In genomic region chr16:38431446-38432185, GRCm38 (mm10) we compare ENCODE assay signal across 13 mouse cellular contexts. TPM values are rescaled to one million over a fixed set of nuclear protein-coding genes. Genes with fewer than 3 reads are reported as not detected.
DNase-seq lines count a peak whose midpoint lies in the region; ATAC-seq and TF ChIP-seq lines count a peak whose summit lies in the region.
"Had no signal": no experiment of that assay in that cellular context is flagged by ENCODE, and none has a peak within 500 bp of the region (broad histone marks: within the 10 kb centered on the region; RNA-seq: fewer than 3 reads in every experiment).

No protein-coding gene starts in this region.

- no peaks in the 10 kb centered on the region for H3K79me2 ChIP-seq in MEL (ENCODE audit: control insufficient read depth, insufficient read depth, low read length, poor library complexity)

- H3K4me2 ChIP-seq in kidney, postnatal 0 days (ENCODE audit: low read length) = peak overlapping the region; percentile 31; the same call in 1 of the 2 replicates
- H3K4me2 ChIP-seq in liver, embryonic 15.5 days = peak overlapping the region; percentile 36
- H3K4me2 ChIP-seq: embryonic facial prominence, embryonic 13.5 days; limb, embryonic 12.5 days had no signal

- no peaks in the 10 kb centered on the region for H3K36me3 ChIP-seq in kidney, postnatal 0 days (ENCODE audit: insufficient read depth, low read length)
- H3K36me3 ChIP-seq in MEL (ENCODE audit: control insufficient read depth in 1 of 2, insufficient read depth in 2 of 2, low read length in 2 of 2) = peaks cover 0 to 14% of the 10 kb centered on the region in 2 experiments; a peak in 2 of 4 replicates
- no peaks in the 10 kb centered on the region for H3K36me3 ChIP-seq in liver, embryonic 15.5 days (replicated peaks)
- H3K36me3 ChIP-seq: embryonic facial prominence, embryonic 13.5 days; limb, embryonic 12.5 days had no signal

- no peaks in the 10 kb centered on the region for H3K9me3 ChIP-seq in kidney, postnatal 0 days (replicated peaks; ENCODE audit: low read length)
- H3K9me3 ChIP-seq in MEL (replicated peaks; ENCODE audit: insufficient read depth, low read length) = no peaks in the 10 kb centered on the region
- no peaks in the 10 kb centered on the region for H3K9me3 ChIP-seq in liver, embryonic 15.5 days (replicated peaks)
- H3K9me3 ChIP-seq: embryonic facial prominence, embryonic 13.5 days; limb, embryonic 12.5 days had no signal

- no peak for TF ChIP-seq POLR2A in MEL (IDR thresholded peaks at IDR 0.05; ENCODE audit: control insufficient read depth in 1 of 2, insufficient read depth in 1 of 2, low read depth in 1 of 2, low read length in 2 of 2, poor library complexity in 1 of 2)

- 0 out of 2 replicates have a peak, but pooled peaks cover 6% of the 10 kb centered on the region for H3K4me1 ChIP-seq in kidney, postnatal 0 days (replicated peaks; ENCODE audit: insufficient read depth, low read length)
- peaks cover 0 to 27% of the 10 kb centered on the region in 2 experiments; a peak in 3 of 4 replicates for H3K4me1 ChIP-seq in MEL (ENCODE audit: control insufficient read depth in 1 of 2, insufficient read depth in 2 of 2, low read length in 2 of 2)
- H3K4me1 ChIP-seq in liver, embryonic 15.5 days (replicated peaks) = peaks cover 22% of the 10 kb centered on the region; the same call in 1 of the 2 replicates
- H3K4me1 ChIP-seq: embryonic facial prominence, embryonic 13.5 days had no signal

- no peaks in the 10 kb centered on the region for H3K27me3 ChIP-seq in kidney, postnatal 0 days (ENCODE audit: insufficient read depth, low read length)
- H3K27me3 ChIP-seq in MEL (ENCODE audit: control insufficient read depth in 1 of 2, insufficient read depth in 2 of 2, low read length in 2 of 2) = peaks cover 0 to 2% of the 10 kb centered on the region in 2 experiments; a peak in 1 of 4 replicates
- H3K27me3 ChIP-seq in liver, embryonic 15.5 days = no peaks in the 10 kb centered on the region
- H3K27me3 ChIP-seq: embryonic facial prominence, embryonic 13.5 days; limb, embryonic 12.5 days had no signal

- DNase-seq in kidney, postnatal 0 days (ENCODE audit: low spot score) = no peak
- no peak for DNase-seq in kidney, adult 9 months
- peak; percentile 53 for DNase-seq in MEL (ENCODE audit: low read depth, low spot score)
- peak; percentile 19 to 26 for DNase-seq in heart, adult 9 months (ENCODE audit: low spot score in 2 of 2)
- no peak for DNase-seq in right cerebral cortex, postnatal 4 days
- no peak for DNase-seq in left cerebral cortex, postnatal 4 days
- DNase-seq in cerebellum, adult 9-10 months = no peak
- DNase-seq: cerebellum, postnatal 10 days; forebrain, postnatal 0 days; kidney, adult 11 months had no signal

- H3K27ac ChIP-seq in kidney, postnatal 0 days = no peak overlapping the region
- no peak overlapping the region for H3K27ac ChIP-seq in MEL (ENCODE audit: control insufficient read depth, low read depth, low read length)
- H3K27ac ChIP-seq in liver, embryonic 15.5 days (replicated peaks) = peak overlapping the region; percentile 9; the same call in 1 of the 2 replicates
- H3K27ac ChIP-seq: embryonic facial prominence, embryonic 13.5 days; limb, embryonic 12.5 days had no signal

- 54% methylated on average over 13 of the region's 13 CpGs for whole genome bisulfite sequencing in kidney, postnatal 0 days
- WGBS in liver, embryonic 15.5 days (ENCODE audit: insufficient replicate concordance) = 26% methylated on average over 13 of the region's 13 CpGs

- no peak for TF ChIP-seq CTCF in kidney, postnatal 0 days (IDR thresholded peaks at IDR 0.05; ENCODE audit: low read depth)
- no peak for TF ChIP-seq CTCF in MEL (IDR thresholded peaks at IDR 0.05 in 2 of 3, conservative IDR thresholded peaks at IDR 0.05 in 1 of 3; ENCODE audit: control insufficient read depth in 1 of 3, insufficient read depth in 1 of 3, low read depth in 2 of 3, low read length in 3 of 3, poor library complexity in 1 of 3, severe bottlenecking in 1 of 3)

- no peak overlapping the region for H3K9ac ChIP-seq in kidney, postnatal 0 days (ENCODE audit: low read depth, low read length)
- peak overlapping the region; percentile 13 for H3K9ac ChIP-seq in MEL (ENCODE audit: control insufficient read depth, low read depth, low read length, poor library complexity, severe bottlenecking)
- H3K9ac ChIP-seq in liver, embryonic 15.5 days = peak overlapping the region; percentile 3; the same call in 1 of the 2 replicates
- H3K9ac ChIP-seq: embryonic facial prominence, embryonic 13.5 days; forebrain, postnatal 0 days; limb, embryonic 12.5 days had no signal

- intact Hi-C loops in left cerebral cortex, postnatal 4 days (cut with DNase I) = no loop called here

- TF ChIP-seq RAD21 in MEL (IDR thresholded peaks at IDR 0.05; ENCODE audit: low read depth, low read length) = no peak

- no peak overlapping the region for H3K4me3 ChIP-seq in kidney, postnatal 0 days (replicated peaks; ENCODE audit: low read depth, low read length)
- H3K4me3 ChIP-seq in MEL (ENCODE audit: control insufficient read depth in 1 of 2, insufficient read depth in 1 of 2, low read depth in 2 of 2, low read length in 2 of 2) = peak overlapping the region in 1 of 2 experiments; percentile 3; a peak in 1 of 4 replicates
- peak overlapping the region; percentile 26 for H3K4me3 ChIP-seq in liver, embryonic 15.5 days (replicated peaks)
- H3K4me3 ChIP-seq: embryonic facial prominence, embryonic 13.5 days; limb, embryonic 12.5 days had no signal

- TF ChIP-seq EP300 in MEL (IDR thresholded peaks at IDR 0.05; ENCODE audit: low read depth in 1 of 2, low read length in 2 of 2) = peak; percentile 36 to 40; a peak in 2 of 4 replicates

- ATAC-seq in kidney, postnatal 0 days (replicated peaks; ENCODE audit: low FRiP score, low read depth) = no peak
- 0 out of 2 replicates have a peak, but pooled peaks have one; percentile 31 for ATAC-seq in liver, embryonic 15.5 days (ENCODE audit: insufficient read depth)
- ATAC-seq: forebrain, postnatal 0 days had no signal

TF ChIP-seq in MEL, 35 proteins besides CTCF, POLR2A, EP300 and RAD21:
- TF ChIP-seq ELF1 (IDR thresholded peaks at IDR 0.05; ENCODE audit: low read depth, low read length) (peak; percentile 52; the same call in 1 of the 2 replicates), GATA1 (IDR thresholded peaks at IDR 0.05; ENCODE audit: low read depth, low read length) (peak; percentile 53), UBTF (IDR thresholded peaks at IDR 0.05; ENCODE audit: borderline replicate concordance, insufficient read depth, low read depth, low read length) (no peak), ZNF384 (IDR thresholded peaks at IDR 0.05; ENCODE audit: low read depth, low read length) (no peak), ETS1 (IDR thresholded peaks at IDR 0.05; ENCODE audit: low read depth, low read length) (peak; percentile 24; the same call in 1 of the 2 replicates)

RNA-seq across cellular contexts. Expression of gene Pla1a, which starts 1.3 kb away (rescaled TPM):
- polyA plus RNA-seq in kidney, postnatal 0 days (2015; fragmentation: Nextera tagmentation; extraction: Ambion mirVana) = 36.5 and 36.8 TPM in 2 replicates
- total RNA-seq in MEL (2012; rRNA removed) = not detected in 2 replicates
- polyA plus RNA-seq in MEL (2012; ENCODE audit: insufficient read depth in 1 of 2, insufficient read length in 2 of 2, low read depth in 1 of 2, low replicate concordance in 2 of 2, missing spikeins in 1 of 2) = under 1 TPM in 1 of 2 experiments, not detected in 1; 0.04 TPM
- polyA plus RNA-seq in liver, embryonic 15.5 days (2015; fragmentation: Nextera tagmentation; extraction: Ambion mirVana) = 27.2 and 30.5 TPM in 2 replicates
- under 1 TPM; 0.36 to 0.38 TPM for total RNA-seq in left cerebral cortex, postnatal 4 days (2021)

RNA-seq across cellular contexts. Expression of gene Adprh, which starts 20.9 kb away (rescaled TPM):
- 74.6 and 77.5 TPM in 2 replicates for polyA plus RNA-seq in kidney, postnatal 0 days (2015; fragmentation: Nextera tagmentation; extraction: Ambion mirVana)
- total RNA-seq in MEL (2012; rRNA removed) = 20.1 and 24.8 TPM in 2 replicates
- 10 to 100 TPM in 1 of 2 experiments, not detected in 1; 86.7 TPM for polyA plus RNA-seq in MEL (2012; ENCODE audit: insufficient read depth in 1 of 2, insufficient read length in 2 of 2, low read depth in 1 of 2, low replicate concordance in 2 of 2, missing spikeins in 1 of 2)
- 29.4 and 32.4 TPM in 2 replicates for polyA plus RNA-seq in liver, embryonic 15.5 days (2015; fragmentation: Nextera tagmentation; extraction: Ambion mirVana)
- total RNA-seq in left cerebral cortex, postnatal 4 days (2021) = 10 to 100 TPM; 61.2 to 62.2 TPM

RNA-seq across cellular contexts. Expression of gene Cd80, which starts 23.7 kb away (rescaled TPM):
- 0.20 TPM in 2 replicates for polyA plus RNA-seq in kidney, postnatal 0 days (2015; fragmentation: Nextera tagmentation; extraction: Ambion mirVana)
- total RNA-seq in MEL (2012; rRNA removed) = 0.04 and 0.07 TPM in 2 replicates
- under 1 TPM in 1 of 2 experiments, not detected in 1; 0.38 TPM for polyA plus RNA-seq in MEL (2012; ENCODE audit: insufficient read depth in 1 of 2, insufficient read length in 2 of 2, low read depth in 1 of 2, low replicate concordance in 2 of 2, missing spikeins in 1 of 2)
- polyA plus RNA-seq in liver, embryonic 15.5 days (2015; fragmentation: Nextera tagmentation; extraction: Ambion mirVana) = 0.21 and 0.28 TPM in 2 replicates
- under 1 TPM; 0.36 to 0.50 TPM for total RNA-seq in left cerebral cortex, postnatal 4 days (2021)

Comparison
In these comparisons a context has a peak if more than half of its experiments do, and no peak if none do; other contexts are left out.
1. DNase-seq: peak in MEL (single experiment) and heart, adult 9 months (2 of 2); none in kidney, postnatal 0 days (single experiment), kidney, adult 9 months (single experiment), right cerebral cortex, postnatal 4 days (single experiment), left cerebral cortex, postnatal 4 days (single experiment) and cerebellum, adult 9-10 months (single experiment).
2. RNA of gene Pla1a, which starts 1.3 kb away (polyA plus RNA-seq): 36.5 to 36.8 TPM in kidney, postnatal 0 days and 27.2 to 30.5 TPM in liver, embryonic 15.5 days; 0.04 TPM in MEL; every median in the first group is over 10 times any median in the second.